Mouse (Mus musculus) limb, embryonic 10.5 days (tissue): ENCODE data around the gene Rmnd5b. TPM values are rescaled to one million over a fixed set of nuclear protein-coding genes. Genes with fewer than 3 reads are reported as not detected.

ENCODE experiments used
- DNase-seq: peaks from one replicate; pipeline ENCODE4 v3.0.0-alpha.2; 2017; ENCODE audit warnings: low spot score
- H3K27ac ChIP-seq: fragments of 300-500 bp; sonication (generic); 2 replicates; pipeline ENCODE4 v1.5.1; 2016; ENCODE audit warnings: mild to moderate bottlenecking
- H3K27me3 ChIP-seq: fragments of 300-500 bp; sonication (generic); 2 replicates; pipeline ENCODE4 v1.6.1; 2016; ENCODE audit warnings: low read depth, mild to moderate bottlenecking; ENCODE audit not compliant: poor library complexity, severe bottlenecking
- H3K36me3 ChIP-seq: fragments of 300-500 bp; sonication (generic); 2 replicates; pipeline ENCODE4 v1.6.1; 2016; ENCODE audit warnings: mild to moderate bottlenecking, moderate library complexity
- H3K4me1 ChIP-seq: fragments of 300-500 bp; sonication (generic); 2 replicates; pipeline ENCODE4 v1.6.1; 2016
- H3K4me3 ChIP-seq: fragments of 300-500 bp; sonication (generic); 2 replicates; pipeline ENCODE4 v1.5.1; 2016; ENCODE audit warnings: mild to moderate bottlenecking, moderate library complexity
- H3K9me3 ChIP-seq: fragments of 300-500 bp; sonication (generic); replicated peaks from 2 replicates; pipeline ENCODE4 v1.6.1; 2016; ENCODE audit warnings: mild to moderate bottlenecking
- WGBS: fragments of 180-500 bp; shearing (Covaris S2); methylation state at CpG from one replicate; pipeline ENCODE4 v1.1.7; 2016; 5-methylcytosine and 5-hydroxymethylcytosine counted together
- polyA plus RNA-seq: library from polyadenylated mRNA; unstranded; fragments of >200 nt; fragmentation: Nextera tagmentation; extraction: Ambion mirVana; gene quantifications from 2 replicates; pipeline ENCODE4 v1.2.1, GENCODE M21; 2016

Rmnd5b gene
- polyA plus RNA-seq, 1 experiment from 2014 or later, result 37.1 TPM

GRCm38 (mm10) chr11:51577587-51577986 is 58.1 kb downstream of the Rmnd5b start:
- DNase-seq, result no peak
- H3K4me3 ChIP-seq, result no peak overlapping the region
- no peak overlapping the region for H3K27ac ChIP-seq
- H3K27me3 ChIP-seq, result no peaks in the 10 kb centered on the region
- 81% methylated on average over 7 of the region's 7 CpGs for WGBS
- H3K9me3 ChIP-seq, result no peaks in the 10 kb centered on the region
- H3K4me1 ChIP-seq, result peaks cover 15% of the 10 kb centered on the region
- peaks cover 17% of the 10 kb centered on the region for H3K36me3 ChIP-seq

GRCm38 (mm10) chr11:51576454-51576853 is 59.2 kb downstream of the Rmnd5b start:
- Histone ChIP-seq H3K27me3 (no peaks in the 10 kb centered on the region), H3K36me3 (peaks cover 18% of the 10 kb centered on the region), H3K4me3 (no peak overlapping the region), H3K27ac (no peak overlapping the region), H3K4me1 (peaks cover 18% of the 10 kb centered on the region), H3K9me3 (no peaks in the 10 kb centered on the region)
- 84% methylated on average over 4 of the region's 4 CpGs for WGBS
- no peak for DNase-seq

Other genes with a start within 250 kb of the Rmnd5b start
- 15.6 and 16.1 TPM in 2 replicates for gene Phykpl, start 51.1 kb downstream of the Rmnd5b start, polyA plus RNA-seq
- gene Hnrnpab, start 29.0 kb downstream of the Rmnd5b start, polyA plus RNA-seq, result 723 and 764 TPM in 2 replicates
- 230 and 312 TPM in 2 replicates for gene Nhp2, start 16.2 kb downstream of the Rmnd5b start, polyA plus RNA-seq
- gene N4bp3, start 14.9 kb upstream of the Rmnd5b start, polyA plus RNA-seq, result 27.9 and 34.3 TPM in 2 replicates
- 3.2 and 4.1 TPM in 2 replicates for gene D930048N14Rik, start 15.1 kb upstream of the Rmnd5b start, polyA plus RNA-seq
- gene 0610009B22Rik, start 53.0 kb upstream of the Rmnd5b start, polyA plus RNA-seq, result 73.4 and 80.2 TPM in 2 replicates
- gene Sec24a, start 127.7 kb upstream of the Rmnd5b start, polyA plus RNA-seq, result 10.4 and 13.4 TPM in 2 replicates
- 96.8 and 106 TPM in 2 replicates for gene Sar1b, start 127.8 kb upstream of the Rmnd5b start, polyA plus RNA-seq
- gene Jade2, start 221.8 kb upstream of the Rmnd5b start, polyA plus RNA-seq, result 0.69 and 0.78 TPM in 2 replicates